Mouse (Mus musculus): ENCODE results near the gene Psmd13. TPM values are rescaled to one million over a fixed set of nuclear protein-coding genes. Genes with fewer than 3 reads are reported as not detected.

The Psmd13 gene
- total RNA-seq (2017), result 131 and 147 TPM in 2 replicates

GRCm38 (mm10) chr7:140881696-140882468, at the start of gene Psmd13, which contains the start of gene Sirt3:
Psmd13 (plus strand) TSS chr7:140881968.
Sirt3 (minus strand) TSS chr7:140882309.
- ATAC-seq (replicated peaks in 1 of 2; ENCODE audit: insufficient read depth in 1 of 2, low FRiP score in 2 of 2, low TSS enrichment in 1 of 2, low read depth in 1 of 2, poor library complexity in 2 of 2, severe bottlenecking in 2 of 2), result peak; percentile 82 to 86

- no peak for ATAC-seq (replicated peaks in 1 of 2; ENCODE audit: insufficient read depth in 1 of 2, low FRiP score in 2 of 2, low TSS enrichment in 1 of 2, low read depth in 1 of 2, poor library complexity in 2 of 2, severe bottlenecking in 2 of 2)
Observed at GRCm38 (mm10) chr7:140833341-140833740, 48.4 kb upstream of the Psmd13 start.

GRCm38 (mm10) chr7:140834968-140835757, 46.6 kb upstream of the Psmd13 start, which contains the start of gene Urah:
Urah (plus strand) TSS chr7:140835018.
- ATAC-seq (replicated peaks in 1 of 2; ENCODE audit: insufficient read depth in 1 of 2, low FRiP score in 2 of 2, low TSS enrichment in 1 of 2, low read depth in 1 of 2, poor library complexity in 2 of 2, severe bottlenecking in 2 of 2), result no peak

- ATAC-seq (replicated peaks in 1 of 2; ENCODE audit: insufficient read depth in 1 of 2, low FRiP score in 2 of 2, low TSS enrichment in 1 of 2, low read depth in 1 of 2, poor library complexity in 2 of 2, severe bottlenecking in 2 of 2), result no peak
Observed at GRCm38 (mm10) chr7:140835758-140836087, 46.0 kb upstream of the Psmd13 start.

GRCm38 (mm10) chr7:140836243-140837115, 45.3 kb upstream of the Psmd13 start:
- ATAC-seq (replicated peaks in 1 of 2; ENCODE audit: insufficient read depth in 1 of 2, low FRiP score in 2 of 2, low TSS enrichment in 1 of 2, low read depth in 1 of 2, poor library complexity in 2 of 2, severe bottlenecking in 2 of 2), result no peak

- ATAC-seq (replicated peaks in 1 of 2; ENCODE audit: insufficient read depth in 1 of 2, low FRiP score in 2 of 2, low TSS enrichment in 1 of 2, low read depth in 1 of 2, poor library complexity in 2 of 2, severe bottlenecking in 2 of 2), result no peak
Observed at GRCm38 (mm10) chr7:140839556-140839955, 42.2 kb upstream of the Psmd13 start.

GRCm38 (mm10) chr7:140840750-140841735, 40.7 kb upstream of the Psmd13 start:
- no peak for ATAC-seq (replicated peaks in 1 of 2; ENCODE audit: insufficient read depth in 1 of 2, low FRiP score in 2 of 2, low TSS enrichment in 1 of 2, low read depth in 1 of 2, poor library complexity in 2 of 2, severe bottlenecking in 2 of 2)

GRCm38 (mm10) chr7:140843806-140844205, 38.0 kb upstream of the Psmd13 start:
- ATAC-seq (replicated peaks in 1 of 2; ENCODE audit: insufficient read depth in 1 of 2, low FRiP score in 2 of 2, low TSS enrichment in 1 of 2, low read depth in 1 of 2, poor library complexity in 2 of 2, severe bottlenecking in 2 of 2), result no peak

- peak; percentile 87 to 90 for ATAC-seq (replicated peaks in 1 of 2; ENCODE audit: insufficient read depth in 1 of 2, low FRiP score in 2 of 2, low TSS enrichment in 1 of 2, low read depth in 1 of 2, poor library complexity in 2 of 2, severe bottlenecking in 2 of 2)
Observed at GRCm38 (mm10) chr7:140844905-140845665, 36.7 kb upstream of the Psmd13 start, which contains the start of gene Scgb1c1. Scgb1c1 (plus strand) TSS chr7:140845547.

- ATAC-seq (replicated peaks in 1 of 2; ENCODE audit: insufficient read depth in 1 of 2, low FRiP score in 2 of 2, low TSS enrichment in 1 of 2, low read depth in 1 of 2, poor library complexity in 2 of 2, severe bottlenecking in 2 of 2), result no peak
Observed at GRCm38 (mm10) chr7:140845683-140846082, 36.1 kb upstream of the Psmd13 start.

- no peak for ATAC-seq (replicated peaks in 1 of 2; ENCODE audit: insufficient read depth in 1 of 2, low FRiP score in 2 of 2, low TSS enrichment in 1 of 2, low read depth in 1 of 2, poor library complexity in 2 of 2, severe bottlenecking in 2 of 2)
Observed at GRCm38 (mm10) chr7:140846676-140847075, 35.1 kb upstream of the Psmd13 start.

GRCm38 (mm10) chr7:140847755-140848580, 33.8 kb upstream of the Psmd13 start, which contains the start of gene Odf3:
Odf3 (plus strand) TSS chr7:140847805.
- no peak for ATAC-seq (replicated peaks in 1 of 2; ENCODE audit: insufficient read depth in 1 of 2, low FRiP score in 2 of 2, low TSS enrichment in 1 of 2, low read depth in 1 of 2, poor library complexity in 2 of 2, severe bottlenecking in 2 of 2)

GRCm38 (mm10) chr7:140848591-140848990, 33.2 kb upstream of the Psmd13 start:
- no peak for ATAC-seq (replicated peaks in 1 of 2; ENCODE audit: insufficient read depth in 1 of 2, low FRiP score in 2 of 2, low TSS enrichment in 1 of 2, low read depth in 1 of 2, poor library complexity in 2 of 2, severe bottlenecking in 2 of 2)

- no peak for ATAC-seq (replicated peaks in 1 of 2; ENCODE audit: insufficient read depth in 1 of 2, low FRiP score in 2 of 2, low TSS enrichment in 1 of 2, low read depth in 1 of 2, poor library complexity in 2 of 2, severe bottlenecking in 2 of 2)
Observed at GRCm38 (mm10) chr7:140851916-140852315, 29.9 kb upstream of the Psmd13 start.

GRCm38 (mm10) chr7:140853386-140853785, 28.4 kb upstream of the Psmd13 start:
- ATAC-seq (replicated peaks in 1 of 2; ENCODE audit: insufficient read depth in 1 of 2, low FRiP score in 2 of 2, low TSS enrichment in 1 of 2, low read depth in 1 of 2, poor library complexity in 2 of 2, severe bottlenecking in 2 of 2), result no peak
